Mouse (Mus musculus) heart, embryonic 11.5 days (tissue): ENCODE data around the gene Chrd. TPM values are rescaled to one million over a fixed set of nuclear protein-coding genes. Genes with fewer than 3 reads are reported as not detected.

ENCODE experiments used
- ATAC-seq: fragments of 200-750 bp; cut with Nextera tagmentation; replicated peaks from 2 replicates; pipeline ENCODE4 v1.8.0; 2017; ENCODE audit warnings: moderate library complexity; ENCODE audit not compliant: insufficient number of reproducible peaks, low FRiP score, low TSS enrichment
- H3K27ac ChIP-seq: fragments of 300-500 bp; sonication (generic); 2 replicates; pipeline ENCODE4 v1.5.1; 2014; ENCODE audit warnings: mild to moderate bottlenecking, low read depth, low read length
- H3K27me3 ChIP-seq: fragments of 300-500 bp; sonication (generic); 2 replicates; pipeline ENCODE4 v1.6.1; 2014; ENCODE audit warnings: mild to moderate bottlenecking, low read length, mixed read lengths; ENCODE audit not compliant: control insufficient read depth, insufficient read depth
- H3K36me3 ChIP-seq: fragments of 300-500 bp; sonication (generic); 2 replicates; pipeline ENCODE4 v1.6.1; 2014; ENCODE audit warnings: mild to moderate bottlenecking, low read length, moderate library complexity, mixed read lengths; ENCODE audit not compliant: control insufficient read depth, insufficient read depth
- H3K4me1 ChIP-seq: fragments of 300-500 bp; sonication (generic); 2 replicates; pipeline ENCODE4 v1.6.1; 2014; ENCODE audit warnings: low read length; ENCODE audit not compliant: control insufficient read depth, insufficient read depth
- H3K4me2 ChIP-seq: fragments of 300-500 bp; sonication (generic); 2 replicates; pipeline ENCODE4 v1.6.1; 2014; ENCODE audit warnings: mild to moderate bottlenecking, moderate library complexity
- H3K4me3 ChIP-seq: fragments of 300-500 bp; sonication (generic); 2 replicates; pipeline ENCODE4 v1.5.1; 2014; ENCODE audit warnings: low read depth, low read length
- H3K9ac ChIP-seq: fragments of 300-500 bp; sonication (generic); 2 replicates; pipeline ENCODE4 v1.6.1; 2014; ENCODE audit warnings: mild to moderate bottlenecking, low read depth, low read length, moderate library complexity
- H3K9me3 ChIP-seq: fragments of 300-500 bp; sonication (generic); replicated peaks from 2 replicates; pipeline ENCODE4 v1.6.1; 2016; ENCODE audit warnings: low read length; ENCODE audit not compliant: control insufficient read depth
- WGBS: fragments of 180-500 bp; shearing (Covaris S2); extraction: QIAGEN DNeasy Blood & Tissue Kit; methylation state at CpG from one replicate; pipeline ENCODE4 v1.1.7; 2014; ENCODE audit not compliant: insufficient replicate concordance; 5-methylcytosine and 5-hydroxymethylcytosine counted together
- polyA plus RNA-seq: library from polyadenylated mRNA; unstranded; fragments of >200 nt; fragmentation: Nextera tagmentation; extraction: Ambion mirVana; gene quantifications from 2 replicates; pipeline ENCODE4 v1.2.1, GENCODE M21; 2014

Gene Chrd
- polyA plus RNA-seq, 1 experiment from 2014 or later = 0.42 TPM

DNA sequence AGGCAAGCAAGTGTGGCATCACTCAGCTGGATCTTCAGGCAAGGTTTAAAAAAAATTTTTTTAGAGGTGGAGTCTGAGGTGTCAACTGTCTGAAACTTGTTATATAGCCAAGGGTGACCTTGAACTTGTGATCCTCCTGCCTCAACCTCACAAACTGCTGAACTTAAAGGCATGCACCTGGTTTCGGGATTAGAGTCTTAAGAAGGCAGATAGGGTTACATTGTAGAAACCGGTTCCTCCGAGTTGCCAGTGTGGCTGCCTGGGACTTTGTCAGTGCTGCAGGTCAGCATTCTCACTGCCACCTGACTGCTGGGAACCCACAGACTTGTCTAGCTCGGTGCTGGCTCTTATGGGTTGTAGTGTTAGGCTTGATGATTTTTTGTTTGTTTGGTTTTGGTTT lies 9.7 kb upstream of the Chrd start:
- H3K4me2 ChIP-seq = no peak overlapping the region
- H3K9ac ChIP-seq = no peak overlapping the region
- H3K27ac ChIP-seq = no peak overlapping the region
- 0 out of 2 replicates have a peak, but pooled peaks cover 3% of the 10 kb centered on the region for H3K27me3 ChIP-seq
- WGBS = 37% methylated on average over 4 of the region's 4 CpGs
- H3K4me3 ChIP-seq = no peak overlapping the region
- H3K4me1 ChIP-seq = peaks cover 5% of the 10 kb centered on the region; the same call in 1 of the 2 replicates
- no peak for ATAC-seq
- no peaks in the 10 kb centered on the region for H3K9me3 ChIP-seq
- peaks cover 11% of the 10 kb centered on the region; the same call in 1 of the 2 replicates for H3K36me3 ChIP-seq

DNA sequence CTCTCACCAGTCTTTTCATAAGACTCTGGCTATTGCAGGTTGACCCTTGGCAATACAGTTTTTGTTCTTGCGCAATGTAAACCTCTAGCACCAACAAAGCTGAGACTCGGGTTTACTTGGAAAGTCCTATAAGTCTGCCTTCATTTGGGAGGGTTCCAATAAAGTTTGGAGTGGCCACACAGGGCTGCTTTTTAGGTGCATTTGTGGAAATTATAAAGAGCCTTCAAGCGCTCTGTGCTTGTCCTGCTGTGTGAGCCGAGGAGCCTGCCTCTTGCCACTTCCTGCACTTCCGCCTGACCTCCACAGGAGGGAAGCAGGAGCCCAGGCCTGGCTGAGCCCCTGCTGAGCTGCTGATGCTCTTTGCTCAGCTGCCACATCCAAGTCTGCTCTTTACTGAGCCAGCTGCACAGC lies 8.6 kb upstream of the Chrd start:
- no peaks in the 10 kb centered on the region for H3K9me3 ChIP-seq
- H3K27me3 ChIP-seq = 0 out of 2 replicates have a peak, but pooled peaks cover 3% of the 10 kb centered on the region
- ATAC-seq = 0 out of 2 replicates have a peak, but pooled peaks have one; percentile 27
- H3K4me1 ChIP-seq = no peaks in the 10 kb centered on the region
- peaks cover 11% of the 10 kb centered on the region; the same call in 1 of the 2 replicates for H3K36me3 ChIP-seq
- 27% methylated on average over 5 of the region's 5 CpGs for WGBS
- no peak overlapping the region for H3K27ac ChIP-seq
- no peak overlapping the region for H3K4me3 ChIP-seq
- H3K4me2 ChIP-seq = no peak overlapping the region
- H3K9ac ChIP-seq = no peak overlapping the region

DNA sequence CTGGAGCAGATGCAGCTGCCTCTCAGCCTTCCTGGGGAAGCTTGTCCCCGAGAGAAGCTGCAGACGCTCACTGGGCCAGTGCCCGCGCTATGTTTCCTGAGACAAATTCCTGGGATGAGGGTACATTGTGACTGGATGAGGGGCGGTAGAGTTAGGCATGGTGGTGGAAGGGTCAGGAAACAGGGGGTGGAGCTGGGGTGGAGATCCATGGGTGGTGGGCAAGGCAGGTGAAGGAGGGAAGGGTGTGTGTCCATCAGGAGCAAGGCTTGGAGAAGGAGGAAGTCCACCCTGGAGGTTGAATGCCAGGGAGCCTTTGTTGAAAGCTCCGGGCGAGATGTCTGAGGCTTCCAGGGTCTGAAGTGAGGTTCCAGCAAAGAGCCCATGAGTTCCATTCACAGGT lies 7.6 kb upstream of the Chrd start:
- Histone ChIP-seq H3K9me3 (no peaks in the 10 kb centered on the region), H3K27me3 (0 out of 2 replicates have a peak, but pooled peaks cover 3% of the 10 kb centered on the region), H3K27ac (no peak overlapping the region), H3K4me2 (no peak overlapping the region), H3K9ac (no peak overlapping the region), H3K4me3 (no peak overlapping the region), H3K4me1 (no peaks in the 10 kb centered on the region), H3K36me3 (peaks cover 10% of the 10 kb centered on the region; the same call in 1 of the 2 replicates)
- no peak for ATAC-seq
- 65% methylated on average over 7 of the region's 7 CpGs for WGBS

DNA sequence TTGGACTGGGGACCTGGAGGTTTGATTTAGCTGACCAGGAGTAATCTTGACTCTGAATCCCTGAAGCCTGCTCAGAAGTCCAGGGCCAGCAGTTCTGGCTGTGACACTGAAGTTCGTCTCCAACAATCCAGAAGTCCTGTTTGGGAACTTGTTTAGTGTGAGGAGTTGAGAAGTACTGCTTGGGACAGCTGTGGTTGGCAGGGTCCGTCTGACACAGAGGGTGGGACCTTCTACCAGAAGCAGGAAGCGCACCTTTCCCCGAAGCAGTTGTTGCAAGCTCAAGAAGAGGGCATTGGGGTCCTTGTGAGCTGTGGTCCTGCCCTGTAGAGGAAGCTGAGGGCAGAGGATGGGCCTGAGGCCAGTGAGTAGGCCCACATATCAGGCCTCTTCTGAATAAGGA lies 7.2 kb upstream of the Chrd start:
- Histone ChIP-seq H3K9ac (no peak overlapping the region), H3K4me2 (no peak overlapping the region), H3K27ac (no peak overlapping the region), H3K9me3 (no peaks in the 10 kb centered on the region), H3K27me3 (0 out of 2 replicates have a peak, but pooled peaks cover 3% of the 10 kb centered on the region), H3K4me3 (no peak overlapping the region), H3K4me1 (no peaks in the 10 kb centered on the region), H3K36me3 (peaks cover 7% of the 10 kb centered on the region; the same call in 1 of the 2 replicates)
- 83% methylated on average over 4 of the region's 4 CpGs for WGBS
- no peak for ATAC-seq

DNA sequence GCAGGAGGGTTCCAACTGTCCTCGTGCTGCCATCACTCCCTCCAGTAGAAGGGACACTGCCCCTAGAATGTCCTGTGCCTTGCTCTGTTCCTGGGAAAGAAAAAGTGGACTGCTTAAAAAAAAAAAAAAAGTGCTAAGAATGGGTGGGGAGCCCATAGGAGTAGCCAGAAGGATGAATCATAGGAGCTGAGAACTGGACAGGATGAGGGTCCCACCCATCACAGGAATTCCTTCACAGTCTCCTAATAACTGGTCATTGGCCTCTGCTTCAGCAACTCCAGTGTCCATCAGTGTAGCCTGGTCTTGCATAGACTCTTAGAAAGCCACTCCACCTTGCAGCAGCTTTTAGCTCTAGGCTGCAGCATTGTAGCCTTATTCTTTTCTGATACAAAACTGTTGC lies 6.5 kb upstream of the Chrd start:
- Histone ChIP-seq H3K4me1 (no peaks in the 10 kb centered on the region), H3K27me3 (peaks cover 3% of the 10 kb centered on the region; the same call in 1 of the 2 replicates), H3K4me2 (no peak overlapping the region), H3K27ac (no peak overlapping the region), H3K36me3 (peaks cover 6% of the 10 kb centered on the region; the same call in 1 of the 2 replicates), H3K9ac (no peak overlapping the region), H3K4me3 (no peak overlapping the region), H3K9me3 (no peaks in the 10 kb centered on the region)
- WGBS = 45% methylated on average over 1 of the region's 1 CpGs
- ATAC-seq = no peak

DNA sequence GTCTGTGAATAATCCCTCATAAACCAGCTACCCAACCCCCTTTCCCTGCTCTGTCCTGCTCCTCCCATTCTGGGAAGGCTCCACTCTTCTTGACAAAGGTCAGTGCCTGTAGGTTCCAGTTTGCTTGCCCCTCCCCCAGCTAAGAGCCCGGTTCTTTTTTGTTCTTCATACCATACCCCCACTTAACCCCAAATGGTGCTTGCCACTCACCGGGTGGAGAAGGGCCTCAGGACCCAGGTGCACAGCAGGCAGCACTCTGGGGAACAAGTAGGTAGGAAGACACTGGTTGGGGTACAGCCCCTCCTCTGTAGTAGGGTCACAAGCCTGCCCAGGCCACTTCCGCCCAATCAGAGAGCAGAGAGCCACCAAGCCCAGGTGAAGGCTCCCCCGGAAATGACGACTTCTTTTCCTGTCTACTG lies 2.6 kb upstream of the Chrd start:
- Histone ChIP-seq H3K4me1 (peaks cover 6% of the 10 kb centered on the region; the same call in 1 of the 2 replicates), H3K27me3 (peaks cover 35% of the 10 kb centered on the region), H3K9ac (no peak overlapping the region), H3K4me2 (no peak overlapping the region), H3K9me3 (no peaks in the 10 kb centered on the region), H3K36me3 (no peaks in the 10 kb centered on the region), H3K4me3 (no peak overlapping the region), H3K27ac (no peak overlapping the region)
- ATAC-seq = no peak
- 31% methylated on average over 5 of the region's 5 CpGs for WGBS

DNA sequence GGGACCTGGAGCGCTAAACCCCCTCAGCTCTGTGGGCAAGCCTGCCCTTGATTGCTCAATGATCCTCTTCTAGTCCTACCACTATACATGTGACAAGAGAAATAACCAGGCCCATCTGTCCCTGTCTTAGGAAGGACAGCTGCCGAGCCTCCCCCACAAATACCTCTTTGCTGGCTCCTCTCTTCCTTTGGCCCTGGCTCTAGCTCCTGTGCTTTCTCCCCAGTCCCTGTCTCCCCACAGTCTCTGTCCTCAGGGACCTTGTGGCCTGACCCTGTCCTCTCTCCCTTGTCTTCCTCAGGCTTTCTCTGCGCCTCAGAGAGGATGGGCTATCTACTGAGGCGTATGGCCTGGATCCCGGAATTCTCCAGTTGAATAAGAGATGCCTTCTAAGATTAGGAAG lies 1.2 kb upstream of the Chrd start:
- WGBS = 64% methylated on average over 5 of the region's 5 CpGs
- Histone ChIP-seq H3K27me3 (peaks cover 44% of the 10 kb centered on the region), H3K4me3 (no peak overlapping the region)

DNA sequence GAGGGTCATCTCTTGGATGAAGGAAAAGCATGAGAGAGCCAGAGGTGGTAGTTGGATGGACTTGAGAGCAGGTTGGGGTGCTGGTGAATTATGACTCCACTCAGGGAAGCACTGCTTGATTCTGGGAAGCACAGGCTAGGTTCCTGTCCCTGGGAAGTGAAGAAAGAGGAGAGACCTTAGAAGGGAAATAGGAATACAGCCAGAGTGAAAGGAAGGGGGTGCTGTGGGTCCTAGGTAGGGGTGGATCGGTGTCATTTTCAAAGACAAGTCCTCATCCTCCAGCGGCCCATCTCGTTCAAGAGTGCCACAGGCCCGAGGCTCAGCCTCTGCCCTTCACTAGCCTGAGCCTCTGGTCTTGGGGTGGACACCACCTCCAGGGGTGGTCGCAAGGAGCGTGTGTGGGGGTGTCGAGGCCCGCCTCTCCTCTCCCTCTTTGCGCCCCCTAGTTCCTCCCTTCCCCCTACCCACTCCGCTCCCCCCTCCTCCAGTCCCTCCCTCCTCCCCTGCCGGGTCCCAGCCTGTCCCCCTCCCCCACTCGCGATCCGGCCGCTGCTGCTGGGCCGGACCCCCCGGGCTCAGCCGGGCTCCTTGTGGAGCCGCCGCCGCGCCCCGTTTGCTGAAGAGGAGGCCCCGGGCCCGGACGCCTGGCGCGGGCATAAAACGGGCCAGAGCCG lies 539 bp upstream of the Chrd start:
- peak overlapping the region; percentile 63 for H3K4me3 ChIP-seq
- H3K4me2 ChIP-seq = peak overlapping the region; percentile 99
- no peak overlapping the region for H3K27ac ChIP-seq
- WGBS = under 1% methylated on average over 27 of the region's 30 CpGs
- H3K36me3 ChIP-seq = no peaks in the 10 kb centered on the region
- H3K4me1 ChIP-seq = peaks cover 6% of the 10 kb centered on the region; the same call in 1 of the 2 replicates
- no peaks in the 10 kb centered on the region for H3K9me3 ChIP-seq
- peak; percentile 20; the same call in 1 of the 2 replicates for ATAC-seq
- peak overlapping the region; percentile 75 for H3K9ac ChIP-seq
- H3K27me3 ChIP-seq = peaks cover 48% of the 10 kb centered on the region

More for the DNA sequence above, 1.2 kb upstream of the Chrd start:
- no peak overlapping the region for H3K27ac ChIP-seq
- H3K36me3 ChIP-seq = no peaks in the 10 kb centered on the region
- H3K4me2 ChIP-seq = no peak overlapping the region
- H3K9me3 ChIP-seq = no peaks in the 10 kb centered on the region
- H3K4me1 ChIP-seq = peaks cover 6% of the 10 kb centered on the region; the same call in 1 of the 2 replicates
- ATAC-seq = no peak
- H3K9ac ChIP-seq = no peak overlapping the region
